Mouse (Mus musculus) heart, embryonic 15.5 days (tissue): Measurements from ENCODE around the gene Pitpnc1. TPM values are rescaled to one million over a fixed set of nuclear protein-coding genes. Genes with fewer than 3 reads are reported as not detected.

Experiments used
- ATAC-seq: fragments of 200-750 bp; cut with Nextera tagmentation; replicated peaks from 2 replicates; pipeline ENCODE4 v1.8.0; 2017; ENCODE audit warnings: low read depth, moderate TSS enrichment; ENCODE audit not compliant: insufficient number of reproducible peaks, insufficient read depth, low FRiP score
- H3K27ac ChIP-seq: fragments of 300-500 bp; sonication (generic); 2 replicates; pipeline ENCODE4 v1.5.1; 2015; ENCODE audit warnings: mild to moderate bottlenecking, inconsistent platforms
- H3K27me3 ChIP-seq: fragments of 300-500 bp; sonication (generic); 2 replicates; pipeline ENCODE4 v1.6.1; 2015; ENCODE audit warnings: inconsistent platforms
- H3K36me3 ChIP-seq: fragments of 300-500 bp; sonication (generic); 2 replicates; pipeline ENCODE4 v1.6.1; 2015; ENCODE audit warnings: mild to moderate bottlenecking, inconsistent platforms
- H3K4me1 ChIP-seq: fragments of 300-500 bp; sonication (generic); replicated peaks from 2 replicates; pipeline ENCODE4 v1.6.1; 2015; ENCODE audit warnings: inconsistent platforms
- H3K4me2 ChIP-seq: fragments of 300-500 bp; sonication (generic); 2 replicates; pipeline ENCODE4 v1.6.1; 2015; ENCODE audit warnings: inconsistent platforms, mild to moderate bottlenecking, moderate library complexity
- H3K4me3 ChIP-seq: fragments of 300-500 bp; sonication (generic); 2 replicates; pipeline ENCODE4 v1.5.1; 2015; ENCODE audit warnings: mild to moderate bottlenecking, inconsistent platforms
- H3K9ac ChIP-seq: fragments of 300-500 bp; sonication (generic); 2 replicates; pipeline ENCODE4 v1.6.1; 2015; ENCODE audit warnings: mild to moderate bottlenecking, inconsistent platforms
- H3K9me3 ChIP-seq: fragments of 300-500 bp; sonication (generic); replicated peaks from 2 replicates; pipeline ENCODE4 v1.6.1; 2016; ENCODE audit warnings: inconsistent platforms
- WGBS: fragments of 180-500 bp; shearing (Covaris S2); methylation state at CpG from one replicate; pipeline ENCODE4 v1.1.7; 2015; ENCODE audit warnings: mixed read lengths; 5-methylcytosine and 5-hydroxymethylcytosine counted together
- polyA plus RNA-seq: library from polyadenylated mRNA; unstranded; fragments of >200 nt; fragmentation: Nextera tagmentation; extraction: Ambion mirVana; gene quantifications from 2 replicates; pipeline ENCODE4 v1.2.1, GENCODE M21; 2015

The Pitpnc1 gene
- polyA plus RNA-seq, 1 experiment from 2014 or later = 18.0 TPM

DNA sequence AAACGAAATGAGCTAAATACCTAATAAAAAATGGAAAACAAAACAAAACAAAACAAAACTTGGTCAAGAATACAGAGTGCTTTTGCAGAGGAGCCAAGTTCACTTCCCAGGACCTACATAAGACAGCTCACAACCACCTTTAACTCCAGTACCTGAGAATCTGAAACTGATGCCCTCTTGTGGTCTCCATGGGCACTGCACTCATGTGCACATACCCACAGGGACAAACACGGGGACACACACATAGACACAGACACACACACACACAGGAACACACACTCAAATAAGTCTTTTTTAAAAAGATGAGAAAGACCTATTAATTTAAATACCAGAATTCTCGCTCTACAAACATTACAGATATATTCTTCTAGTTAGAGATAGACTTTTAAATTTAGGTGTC is 137.6 kb downstream of the Pitpnc1 start:
- H3K9me3 ChIP-seq = no peaks in the 10 kb centered on the region
- no peak overlapping the region for H3K27ac ChIP-seq
- H3K9ac ChIP-seq = no peak overlapping the region
- H3K36me3 ChIP-seq = no peaks in the 10 kb centered on the region
- no peaks in the 10 kb centered on the region for H3K27me3 ChIP-seq
- H3K4me1 ChIP-seq = peaks cover 30% of the 10 kb centered on the region
- H3K4me3 ChIP-seq = no peak overlapping the region
- no peak overlapping the region for H3K4me2 ChIP-seq
- 92% methylated on average over 3 of the region's 3 CpGs for WGBS
- ATAC-seq = no peak

- Histone ChIP-seq H3K27ac (no peak overlapping the region), H3K36me3 (no peaks in the 10 kb centered on the region), H3K4me2 (no peak overlapping the region), H3K9ac (no peak overlapping the region), H3K4me1 (peaks cover 24% of the 10 kb centered on the region), H3K9me3 (no peaks in the 10 kb centered on the region), H3K27me3 (no peaks in the 10 kb centered on the region), H3K4me3 (no peak overlapping the region)
- ATAC-seq = no peak
- WGBS = 91% methylated on average over 13 of the region's 13 CpGs
These were observed 138.2 kb downstream of the Pitpnc1 start for GRCm38 (mm10) chr11:107332332-107332731.

- H3K4me2 ChIP-seq = no peak overlapping the region
- no peak for ATAC-seq
- no peak overlapping the region for H3K27ac ChIP-seq
- no peaks in the 10 kb centered on the region for H3K36me3 ChIP-seq
- H3K4me1 ChIP-seq = peaks cover 16% of the 10 kb centered on the region
- H3K9me3 ChIP-seq = no peaks in the 10 kb centered on the region
- WGBS = 81% methylated on average over 2 of the region's 2 CpGs
- H3K9ac ChIP-seq = no peak overlapping the region
- H3K27me3 ChIP-seq = no peaks in the 10 kb centered on the region
- no peak overlapping the region for H3K4me3 ChIP-seq
These were observed 139.1 kb downstream of the Pitpnc1 start for GRCm38 (mm10) chr11:107331425-107331824.

DNA sequence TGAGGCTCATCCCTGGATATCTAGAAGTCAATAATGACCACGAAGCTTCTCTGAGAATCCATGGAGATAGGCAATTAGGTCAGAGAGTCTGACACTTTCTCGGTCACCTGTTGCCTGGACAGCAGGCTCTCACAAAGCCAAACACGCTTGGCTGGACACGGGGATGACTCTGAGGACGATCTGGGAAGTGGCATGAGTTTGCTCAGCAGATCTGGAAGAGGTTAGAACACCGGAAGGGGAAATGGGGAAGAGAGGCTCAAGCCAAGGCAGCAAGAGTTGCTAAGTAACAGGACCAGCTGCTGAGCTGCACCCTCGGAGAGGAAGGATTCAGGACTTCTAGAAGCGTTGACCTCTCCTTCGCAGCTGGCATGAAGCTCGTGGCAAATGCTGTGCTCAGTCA is 143.2 kb downstream of the Pitpnc1 start:
- H3K4me3 ChIP-seq = no peak overlapping the region
- 74% methylated on average over 10 of the region's 10 CpGs for WGBS

DNA sequence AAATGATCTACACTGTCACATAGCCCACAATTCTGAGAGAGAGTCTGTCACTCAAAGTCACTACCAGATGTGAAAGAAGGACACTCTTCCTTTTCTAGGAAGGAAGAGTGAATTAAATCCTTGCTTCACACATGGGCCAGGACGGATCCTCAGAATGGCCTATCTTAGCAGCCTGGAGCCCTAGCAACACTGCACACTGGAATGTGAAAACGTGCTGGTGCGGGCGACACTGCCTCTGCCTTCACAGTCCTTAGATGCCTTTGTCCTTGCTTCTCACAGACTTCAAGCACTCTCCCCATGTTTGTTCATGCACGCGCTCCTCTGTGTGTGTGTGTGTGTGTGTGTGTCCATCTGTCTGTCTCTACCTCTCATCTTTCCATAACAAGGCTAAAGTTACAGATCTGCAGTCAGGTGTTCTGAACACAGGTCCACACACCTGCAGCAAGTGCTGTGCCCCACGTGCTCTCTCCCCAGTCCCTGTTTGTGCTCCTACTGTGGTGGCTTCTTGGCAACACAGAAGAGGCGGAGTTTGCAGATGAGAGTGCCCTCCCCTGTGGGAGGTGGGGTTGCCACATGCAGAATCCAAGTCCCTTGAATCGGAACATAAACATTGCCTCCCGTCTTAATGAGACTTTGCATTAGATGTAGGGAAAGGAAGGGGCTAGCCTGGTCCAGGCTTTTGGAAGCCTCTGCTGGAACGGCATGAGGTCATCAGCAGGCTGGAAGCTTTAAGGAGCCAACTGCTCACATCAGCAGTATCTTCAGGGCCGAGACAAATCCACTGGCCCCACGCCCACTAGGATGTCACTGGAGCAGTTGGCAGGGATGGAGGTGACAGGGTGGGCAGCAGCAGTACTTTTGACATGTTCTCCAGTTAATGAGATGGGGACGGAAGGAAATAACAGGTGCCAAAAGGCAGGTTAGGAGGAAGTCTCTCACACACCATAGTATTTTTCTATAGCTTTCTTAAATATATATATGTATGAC is 144.5 kb downstream of the Pitpnc1 start:
- Histone ChIP-seq H3K4me1 (peaks cover 14% of the 10 kb centered on the region), H3K9ac (no peak overlapping the region), H3K4me2 (no peak overlapping the region), H3K9me3 (no peaks in the 10 kb centered on the region), H3K27ac (peak overlapping the region; percentile 68), H3K4me3 (no peak overlapping the region), H3K27me3 (no peaks in the 10 kb centered on the region), H3K36me3 (no peaks in the 10 kb centered on the region)
- peak; percentile 77 for ATAC-seq
- 40% methylated on average over 14 of the region's 14 CpGs for WGBS

More for the DNA sequence above, 143.2 kb downstream of the Pitpnc1 start:
- H3K27ac ChIP-seq = no peak overlapping the region
- H3K36me3 ChIP-seq = no peaks in the 10 kb centered on the region
- no peaks in the 10 kb centered on the region for H3K9me3 ChIP-seq
- no peak overlapping the region for H3K4me2 ChIP-seq
- no peaks in the 10 kb centered on the region for H3K27me3 ChIP-seq
- no peak for ATAC-seq
- peaks cover 14% of the 10 kb centered on the region for H3K4me1 ChIP-seq
- H3K9ac ChIP-seq = no peak overlapping the region

GRCm38 (mm10) chr11:107325226-107325625 is 145.3 kb downstream of the Pitpnc1 start:
- no peak for ATAC-seq
- Histone ChIP-seq H3K27me3 (no peaks in the 10 kb centered on the region), H3K4me3 (no peak overlapping the region), H3K4me1 (peaks cover 14% of the 10 kb centered on the region), H3K4me2 (no peak overlapping the region), H3K36me3 (no peaks in the 10 kb centered on the region), H3K9ac (no peak overlapping the region), H3K9me3 (no peaks in the 10 kb centered on the region), H3K27ac (peak overlapping the region; percentile 68; the same call in 1 of the 2 replicates)
- 88% methylated on average over 4 of the region's 4 CpGs for WGBS

- Histone ChIP-seq H3K27ac (0 out of 2 replicates have a peak overlapping the region, but pooled peaks have one; percentile 5), H3K4me3 (no peak overlapping the region), H3K9ac (no peak overlapping the region), H3K27me3 (no peaks in the 10 kb centered on the region), H3K9me3 (no peaks in the 10 kb centered on the region), H3K4me2 (no peak overlapping the region), H3K36me3 (no peaks in the 10 kb centered on the region), H3K4me1 (peaks cover 14% of the 10 kb centered on the region)
- WGBS = 73% methylated on average over 18 of the region's 18 CpGs
- ATAC-seq = no peak
These were observed 147.3 kb downstream of the Pitpnc1 start for GRCm38 (mm10) chr11:107323173-107323572.

- no peaks in the 10 kb centered on the region for H3K27me3 ChIP-seq
- no peaks in the 10 kb centered on the region for H3K36me3 ChIP-seq
- no peak overlapping the region for H3K4me3 ChIP-seq
- no peak overlapping the region for H3K9ac ChIP-seq
- no peak for ATAC-seq
- H3K4me2 ChIP-seq = no peak overlapping the region
- H3K27ac ChIP-seq = no peak overlapping the region
- no peaks in the 10 kb centered on the region for H3K9me3 ChIP-seq
- H3K4me1 ChIP-seq = peaks cover 17% of the 10 kb centered on the region
- WGBS = 92% methylated on average over 13 of the region's 13 CpGs
These were observed 148.3 kb downstream of the Pitpnc1 start for GRCm38 (mm10) chr11:107322226-107322625.

DNA sequence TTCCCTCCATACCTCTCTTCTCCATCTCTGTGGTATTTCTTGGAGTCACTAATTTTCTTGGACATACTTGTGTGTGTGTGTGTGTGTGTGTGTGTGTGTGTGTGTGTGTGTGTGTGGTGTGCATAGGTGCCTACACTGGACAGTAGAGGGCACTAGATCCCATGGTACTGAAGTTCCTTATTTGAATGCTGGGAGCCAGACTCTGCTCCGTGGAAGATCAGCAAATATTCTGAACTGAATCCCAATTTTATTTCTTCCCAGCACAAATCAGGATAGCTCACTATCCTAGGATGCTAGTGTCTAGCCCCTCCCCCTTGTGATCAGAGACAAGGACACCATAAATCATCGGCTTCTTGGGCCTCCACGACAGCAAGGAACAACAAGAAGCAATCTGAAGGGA is 148.7 kb downstream of the Pitpnc1 start:
- H3K36me3 ChIP-seq = no peaks in the 10 kb centered on the region
- H3K4me1 ChIP-seq = peaks cover 17% of the 10 kb centered on the region
- no peak for ATAC-seq
- H3K4me2 ChIP-seq = no peak overlapping the region
- no peak overlapping the region for H3K4me3 ChIP-seq
- H3K27ac ChIP-seq = no peak overlapping the region
- H3K27me3 ChIP-seq = no peaks in the 10 kb centered on the region
- 93% methylated on average over 3 of the region's 3 CpGs for WGBS
- no peaks in the 10 kb centered on the region for H3K9me3 ChIP-seq
- H3K9ac ChIP-seq = no peak overlapping the region

DNA sequence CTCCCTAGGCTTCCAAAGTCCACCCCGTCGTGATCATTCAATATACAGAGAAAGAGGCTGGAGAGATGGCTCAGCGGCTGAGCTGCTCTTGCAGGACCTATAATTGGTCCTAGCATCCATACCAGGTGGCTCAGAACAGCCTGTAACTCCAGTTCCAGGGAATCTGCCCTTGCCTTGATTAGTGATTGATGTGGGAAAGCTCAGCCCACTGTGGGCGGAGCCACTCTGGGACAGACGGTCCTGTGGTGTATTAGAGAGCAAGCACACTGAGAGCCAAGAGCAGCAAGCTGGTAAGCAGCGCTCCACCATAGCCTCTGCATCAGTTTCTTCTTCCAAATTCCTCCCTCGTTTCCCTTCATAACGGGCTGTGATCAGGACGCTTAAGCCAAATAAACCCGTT is 150.6 kb downstream of the Pitpnc1 start:
- Histone ChIP-seq H3K4me1 (0 out of 2 replicates have a peak, but pooled peaks cover 6% of the 10 kb centered on the region), H3K9ac (no peak overlapping the region), H3K27ac (no peak overlapping the region), H3K9me3 (no peaks in the 10 kb centered on the region), H3K27me3 (no peaks in the 10 kb centered on the region), H3K4me2 (no peak overlapping the region), H3K36me3 (no peaks in the 10 kb centered on the region), H3K4me3 (no peak overlapping the region)
- WGBS = 65% methylated on average over 10 of the region's 10 CpGs
- ATAC-seq = no peak

GRCm38 (mm10) chr11:107317653-107318281 is 152.7 kb downstream of the Pitpnc1 start:
- Histone ChIP-seq H3K4me3 (no peak overlapping the region), H3K9me3 (no peaks in the 10 kb centered on the region), H3K9ac (no peak overlapping the region), H3K4me1 (0 out of 2 replicates have a peak, but pooled peaks cover 3% of the 10 kb centered on the region), H3K4me2 (no peak overlapping the region), H3K27me3 (no peaks in the 10 kb centered on the region), H3K36me3 (peaks cover 4% of the 10 kb centered on the region; the same call in 1 of the 2 replicates), H3K27ac (no peak overlapping the region)
- no peak for ATAC-seq
- 51% methylated on average over 14 of the region's 14 CpGs for WGBS
